Mouse (Mus musculus) inflammation-experienced regulatory T-cells, adult 16 weeks (primary cell): ENCODE results near the gene Eef1a1. TPM values are rescaled to one million over a fixed set of nuclear protein-coding genes. Genes with fewer than 3 reads are reported as not detected.

Source experiments
- polyA plus RNA-seq: library from polyadenylated mRNA; unstranded; fragments of 100-300 nt; shearing (Covaris generic); gene quantifications from one replicate; pipeline ENCODE4 v1.2.1, GENCODE M21; 2017

Eef1a1 gene
- 4,544 TPM for polyA plus RNA-seq

DNA sequence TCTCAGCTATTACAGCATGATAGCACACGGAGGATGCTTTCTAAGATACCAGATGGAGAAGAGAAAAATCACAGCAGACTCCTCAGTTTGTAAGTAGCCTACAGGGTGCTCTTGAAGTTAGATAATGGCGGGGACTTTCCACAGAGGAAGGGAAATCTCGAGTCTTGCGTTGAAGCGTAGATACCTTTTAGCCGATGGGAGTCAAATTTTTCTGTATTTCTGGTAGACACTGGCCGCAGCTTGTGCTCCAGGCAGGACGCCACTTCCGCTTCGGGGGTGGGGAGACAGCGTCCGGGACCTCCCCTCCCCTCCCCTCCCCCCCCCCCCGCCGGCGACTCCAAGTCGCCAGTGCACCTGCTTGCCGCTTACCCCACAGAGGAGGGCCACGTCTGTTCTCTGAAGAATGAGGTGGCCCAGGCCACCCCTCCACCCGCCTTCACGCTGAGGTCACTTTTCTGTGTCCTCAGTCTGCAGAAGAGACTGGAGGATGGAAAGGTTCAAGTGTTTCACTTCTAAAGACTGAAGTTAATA is at the start of gene Eef1a1:
Eef1a1 (minus strand) TSS at position 262 of the 531 bp plus-strand sequence.

DNA sequence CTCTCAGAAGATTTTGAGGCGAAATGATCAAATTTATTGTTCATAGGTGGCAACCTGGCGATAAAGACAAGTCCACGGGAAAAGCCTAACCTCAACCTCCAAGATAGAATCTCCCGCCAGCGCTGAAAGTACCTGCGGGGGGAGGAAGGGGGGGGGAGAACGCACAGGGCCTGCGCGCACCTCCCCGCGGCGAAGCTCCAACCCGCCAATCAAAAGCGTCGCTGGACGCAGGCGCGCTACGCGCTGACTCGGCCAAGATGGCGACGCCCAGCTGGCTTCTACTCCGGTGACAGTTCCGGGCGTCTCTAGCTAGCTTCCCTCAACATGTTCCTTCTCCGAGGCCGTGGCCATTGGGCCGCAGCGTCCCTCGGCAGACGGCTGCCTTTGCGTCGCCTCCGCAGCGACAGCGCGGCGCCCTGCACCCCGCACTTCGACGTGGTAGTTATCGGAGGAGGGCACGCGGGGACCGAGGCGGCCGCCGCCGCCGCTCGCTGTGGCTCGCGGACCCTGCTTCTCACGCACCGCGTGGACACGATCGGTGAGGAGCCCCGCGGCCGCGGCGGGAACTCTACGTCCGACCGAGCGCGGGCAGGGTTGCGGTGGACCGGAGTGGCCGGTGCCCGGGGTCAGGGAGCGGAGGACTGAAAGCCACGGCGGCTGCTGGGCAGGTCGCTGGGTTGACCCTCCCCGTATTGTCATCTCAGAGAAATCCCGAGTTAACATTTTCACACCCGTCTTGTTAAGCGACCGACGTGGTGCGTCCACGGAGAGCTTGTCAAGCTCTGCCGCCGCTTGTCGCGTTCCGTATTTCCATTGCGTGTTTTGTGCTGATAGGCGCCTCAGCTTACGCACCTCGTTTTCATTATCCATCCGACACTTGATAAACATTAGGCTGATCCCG is 40.7 kb downstream of the Eef1a1 start, which contains the start of the genes Mto1 and Gm17324:
Mto1 (plus strand) TSS at position 236 of the 901 bp plus-strand sequence.
Gm17324 (minus strand) TSS at position 814 of the 901 bp plus-strand sequence.

DNA sequence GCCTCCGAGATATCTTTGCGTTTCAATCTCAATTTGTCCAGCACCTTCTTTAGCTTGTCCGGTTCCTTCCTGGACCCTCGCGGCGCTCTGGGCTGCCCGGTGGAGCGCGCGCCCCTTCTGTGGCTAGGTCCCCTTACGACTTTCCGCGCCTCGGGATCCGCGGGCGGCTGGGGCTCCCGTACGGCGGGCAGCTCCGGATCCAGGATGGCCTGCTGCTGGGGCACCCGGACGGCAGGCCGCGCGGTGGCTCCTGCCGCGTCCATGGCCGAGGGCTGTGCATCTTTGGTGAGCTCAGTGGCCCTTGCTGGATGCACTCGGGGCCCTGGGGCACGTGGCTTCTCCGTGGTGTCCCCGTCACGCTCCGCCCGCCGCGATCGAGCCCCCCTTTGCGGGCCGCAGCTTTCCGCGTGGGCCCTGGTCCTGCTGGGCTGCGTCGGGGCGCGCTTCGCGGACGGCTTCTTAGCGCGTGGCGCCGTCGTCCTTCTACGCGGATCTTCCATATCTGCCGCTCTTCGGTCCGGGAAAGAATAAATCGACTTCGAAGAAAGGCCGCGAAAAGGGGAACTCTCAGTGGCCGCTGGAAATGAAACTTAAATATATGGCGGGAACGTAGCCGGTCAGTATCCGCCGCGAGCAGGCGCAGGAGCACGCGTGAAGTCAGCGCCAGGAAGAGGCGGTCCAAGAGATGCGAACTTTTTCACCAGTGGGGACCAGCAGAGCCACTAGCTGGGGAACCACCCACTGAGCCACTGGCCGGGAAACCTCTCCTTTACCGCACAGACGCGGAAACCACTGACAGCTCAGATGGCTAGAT is 46.2 kb downstream of the Eef1a1 start, which contains the start of gene Cgas:
Cgas (minus strand) TSS at position 659 of the 814 bp plus-strand sequence.

Other genes starting within 250 kb of the Eef1a1 start
- gene Gm3776, start 232.0 kb downstream of the Eef1a1 start, polyA plus RNA-seq: not detected
- not detected for gene Gm10639, start 199.2 kb downstream of the Eef1a1 start, polyA plus RNA-seq
- gene Omt2a, start 174.4 kb downstream of the Eef1a1 start, polyA plus RNA-seq: not detected
- gene Omt2b, start 161.6 kb downstream of the Eef1a1 start, polyA plus RNA-seq: not detected
- not detected for gene Gsta2, start 133.4 kb downstream of the Eef1a1 start, polyA plus RNA-seq
- not detected for gene Dppa5a, start 121.0 kb downstream of the Eef1a1 start, polyA plus RNA-seq
- gene Ooep, start 110.4 kb downstream of the Eef1a1 start, polyA plus RNA-seq: not detected
- gene Ddx43, start 93.4 kb downstream of the Eef1a1 start, polyA plus RNA-seq: 5.9 TPM
- 2.3 TPM for gene Cgas, start 45.9 kb downstream of the Eef1a1 start, polyA plus RNA-seq
- 17.2 TPM for gene Mto1, start 40.9 kb downstream of the Eef1a1 start, polyA plus RNA-seq
- not detected for gene Gm17324, start 40.4 kb downstream of the Eef1a1 start, polyA plus RNA-seq
- 17.5 TPM for gene Slc17a5, start 98.9 kb upstream of the Eef1a1 start, polyA plus RNA-seq
- 0.27 TPM for gene Cd109, start 126.4 kb upstream of the Eef1a1 start, polyA plus RNA-seq